Mouse (Mus musculus): Measurements from ENCODE around the gene Fam3b. TPM values are rescaled to one million over a fixed set of nuclear protein-coding genes. Genes with fewer than 3 reads are reported as not detected.

Gene Fam3b
- polyA plus RNA-seq, 2 experiments: 0.14 TPM; not detected in 1

GRCm38 (mm10) chr16:97434206-97434605 is 80.4 kb downstream of the Fam3b start:
- TF ChIP-seq CTCF (IDR thresholded peaks at IDR 0.05; ENCODE audit: low read depth) (no peak), EP300 (IDR thresholded peaks at IDR 0.05; ENCODE audit: low read depth) (no peak)
- Histone ChIP-seq H3K27ac (no peak overlapping the region), H3K9ac (replicated peaks) (no peak overlapping the region), H3K4me1 (replicated peaks; ENCODE audit: control insufficient read depth in 2 of 2, insufficient read depth in 2 of 2, low read length in 1 of 2) (no peaks in the 10 kb centered on the region), H3K4me3 (ENCODE audit: insufficient read depth in 1 of 2, low read depth in 2 of 2, low read length in 2 of 2) (no peak overlapping the region), H3K9me3 (ENCODE audit: control insufficient read depth, low read length) (no peaks in the 10 kb centered on the region), H3K36me3 (replicated peaks; ENCODE audit: control insufficient read depth, insufficient read depth, low read depth) (no peaks in the 10 kb centered on the region), H3K4me2 (ENCODE audit: low read depth) (no peak overlapping the region), H3K27me3 (ENCODE audit: control insufficient read depth, insufficient read depth, low read length) (no peaks in the 10 kb centered on the region)
- DNase-seq (ENCODE audit: low read depth in 3 of 3, low spot score in 3 of 3): no peak
- ATAC-seq (ENCODE audit: insufficient read depth): no peak
- WGBS (ENCODE audit: insufficient replicate concordance): 59% methylated on average over 2 of the region's 2 CpGs

- H3K9me3 ChIP-seq (ENCODE audit: control insufficient read depth, low read length): no peaks in the 10 kb centered on the region
- DNase-seq (ENCODE audit: low read depth in 3 of 3, low spot score in 3 of 3) (no peak), ATAC-seq (ENCODE audit: insufficient read depth) (no peak)
- H3K4me3 ChIP-seq (ENCODE audit: insufficient read depth in 1 of 2, low read depth in 2 of 2, low read length in 2 of 2): no peak overlapping the region
- H3K4me2 ChIP-seq (ENCODE audit: low read depth): no peak overlapping the region
- TF ChIP-seq CTCF (IDR thresholded peaks at IDR 0.05; ENCODE audit: low read depth) (no peak), EP300 (IDR thresholded peaks at IDR 0.05; ENCODE audit: low read depth) (no peak)
- WGBS (ENCODE audit: insufficient replicate concordance): 32% methylated on average over 4 of the region's 4 CpGs
- H3K9ac ChIP-seq (replicated peaks): no peak overlapping the region
- H3K36me3 ChIP-seq (replicated peaks; ENCODE audit: control insufficient read depth, insufficient read depth, low read depth): no peaks in the 10 kb centered on the region
- no peak overlapping the region for H3K27ac ChIP-seq
- no peaks in the 10 kb centered on the region for H3K27me3 ChIP-seq (ENCODE audit: control insufficient read depth, insufficient read depth, low read length)
- no peaks in the 10 kb centered on the region for H3K4me1 ChIP-seq (replicated peaks; ENCODE audit: control insufficient read depth in 2 of 2, insufficient read depth in 2 of 2, low read length in 1 of 2)
Measured at GRCm38 (mm10) chr16:97431328-97431727, 83.3 kb downstream of the Fam3b start.

GRCm38 (mm10) chr16:97430091-97430490 is 84.5 kb downstream of the Fam3b start:
- no peak overlapping the region for H3K4me2 ChIP-seq (ENCODE audit: low read depth)
- no peak overlapping the region for H3K27ac ChIP-seq
- 64% methylated on average over 4 of the region's 4 CpGs for WGBS (ENCODE audit: insufficient replicate concordance)
- no peak overlapping the region for H3K9ac ChIP-seq (replicated peaks)
- H3K9me3 ChIP-seq (ENCODE audit: control insufficient read depth, low read length): no peaks in the 10 kb centered on the region
- H3K36me3 ChIP-seq (replicated peaks; ENCODE audit: control insufficient read depth, insufficient read depth, low read depth): no peaks in the 10 kb centered on the region
- DNase-seq (ENCODE audit: low read depth in 3 of 3, low spot score in 3 of 3): no peak
- no peak overlapping the region for H3K4me3 ChIP-seq (ENCODE audit: insufficient read depth in 1 of 2, low read depth in 2 of 2, low read length in 2 of 2)
- no peaks in the 10 kb centered on the region for H3K27me3 ChIP-seq (ENCODE audit: control insufficient read depth, insufficient read depth, low read length)
- H3K4me1 ChIP-seq (replicated peaks; ENCODE audit: control insufficient read depth in 2 of 2, insufficient read depth in 2 of 2, low read length in 1 of 2): no peaks in the 10 kb centered on the region
- TF ChIP-seq CTCF (IDR thresholded peaks at IDR 0.05; ENCODE audit: low read depth): no peak
- no peak for TF ChIP-seq EP300 (IDR thresholded peaks at IDR 0.05; ENCODE audit: low read depth)
- ATAC-seq (ENCODE audit: insufficient read depth): no peak

GRCm38 (mm10) chr16:97428026-97428425 is 86.6 kb downstream of the Fam3b start:
- TF ChIP-seq CTCF (IDR thresholded peaks at IDR 0.05; ENCODE audit: low read depth): no peak
- no peak for TF ChIP-seq EP300 (IDR thresholded peaks at IDR 0.05; ENCODE audit: low read depth)
- 56% methylated on average over 3 of the region's 3 CpGs for WGBS (ENCODE audit: insufficient replicate concordance)
- no peak for ATAC-seq (ENCODE audit: insufficient read depth)
- no peak overlapping the region for H3K9ac ChIP-seq (replicated peaks)
- no peak overlapping the region for H3K27ac ChIP-seq
- H3K4me1 ChIP-seq (replicated peaks; ENCODE audit: control insufficient read depth in 2 of 2, insufficient read depth in 2 of 2, low read length in 1 of 2): no peaks in the 10 kb centered on the region
- H3K36me3 ChIP-seq (replicated peaks; ENCODE audit: control insufficient read depth, insufficient read depth, low read depth): no peaks in the 10 kb centered on the region
- H3K4me2 ChIP-seq (ENCODE audit: low read depth): no peak overlapping the region
- no peaks in the 10 kb centered on the region for H3K27me3 ChIP-seq (ENCODE audit: control insufficient read depth, insufficient read depth, low read length)
- H3K4me3 ChIP-seq (ENCODE audit: insufficient read depth in 1 of 2, low read depth in 2 of 2, low read length in 2 of 2): no peak overlapping the region
- no peaks in the 10 kb centered on the region for H3K9me3 ChIP-seq (ENCODE audit: control insufficient read depth, low read length)
- no peak for DNase-seq (ENCODE audit: low read depth in 3 of 3, low spot score in 3 of 3)

- 38% methylated on average over 1 of the region's 1 CpGs for WGBS (ENCODE audit: insufficient replicate concordance)
- ATAC-seq (ENCODE audit: insufficient read depth): no peak
- no peak overlapping the region for H3K4me3 ChIP-seq (ENCODE audit: insufficient read depth in 1 of 2, low read depth in 2 of 2, low read length in 2 of 2)
- H3K9me3 ChIP-seq (ENCODE audit: control insufficient read depth, low read length): no peaks in the 10 kb centered on the region
- no peak for DNase-seq (ENCODE audit: low read depth in 3 of 3, low spot score in 3 of 3)
- no peaks in the 10 kb centered on the region for H3K27me3 ChIP-seq (ENCODE audit: control insufficient read depth, insufficient read depth, low read length)
- no peaks in the 10 kb centered on the region for H3K4me1 ChIP-seq (replicated peaks; ENCODE audit: control insufficient read depth in 2 of 2, insufficient read depth in 2 of 2, low read length in 1 of 2)
- no peak overlapping the region for H3K4me2 ChIP-seq (ENCODE audit: low read depth)
- TF ChIP-seq EP300 (IDR thresholded peaks at IDR 0.05; ENCODE audit: low read depth) (no peak), CTCF (IDR thresholded peaks at IDR 0.05; ENCODE audit: low read depth) (no peak)
- no peak overlapping the region for H3K27ac ChIP-seq
- no peak overlapping the region for H3K9ac ChIP-seq (replicated peaks)
- H3K36me3 ChIP-seq (replicated peaks; ENCODE audit: control insufficient read depth, insufficient read depth, low read depth): no peaks in the 10 kb centered on the region
Measured at GRCm38 (mm10) chr16:97423627-97424026, 91.0 kb downstream of the Fam3b start.
